Mouse (Mus musculus): ENCODE data around the gene Tspan5. TPM values are rescaled to one million over a fixed set of nuclear protein-coding genes. Genes with fewer than 3 reads are reported as not detected.

Tspan5 gene
- polyA plus RNA-seq, 1 experiment from 2014 or later, result 38.7 TPM

- H3K4me1 ChIP-seq (ENCODE audit: control insufficient read depth, insufficient read depth, low read length), result no peaks in the 10 kb centered on the region; the same call in 1 of the 2 replicates
- H3K27ac ChIP-seq (replicated peaks; ENCODE audit: low read depth, low read length), result no peak overlapping the region
- no peaks in the 10 kb centered on the region for H3K27me3 ChIP-seq (replicated peaks; ENCODE audit: control insufficient read depth, insufficient read depth, low read length)
- DNase-seq (ENCODE audit: low spot score) (no peak), ATAC-seq (ENCODE audit: low read depth) (no peak)
- 93% methylated on average over 5 of the region's 5 CpGs for WGBS
- H3K4me2 ChIP-seq (ENCODE audit: low read depth, low read length), result no peak overlapping the region
- no peaks in the 10 kb centered on the region for H3K36me3 ChIP-seq (ENCODE audit: control insufficient read depth, insufficient read depth, low read length)
- no peaks in the 10 kb centered on the region for H3K9me3 ChIP-seq (ENCODE audit: control insufficient read depth, low read length)
- no peak overlapping the region for H3K4me3 ChIP-seq (ENCODE audit: low read depth, low read length)
- no peak overlapping the region for H3K9ac ChIP-seq (ENCODE audit: low read depth, low read length)
Observed at GRCm38 (mm10) chr3:138843641-138844040, 101.6 kb downstream of the Tspan5 start.

GRCm38 (mm10) chr3:138845820-138846219 is 103.8 kb downstream of the Tspan5 start:
- 86% methylated on average over 1 of the region's 1 CpGs for WGBS
- no peak for DNase-seq (ENCODE audit: low spot score)
- no peak overlapping the region for H3K9ac ChIP-seq (ENCODE audit: low read depth, low read length)
- no peaks in the 10 kb centered on the region for H3K9me3 ChIP-seq (ENCODE audit: control insufficient read depth, low read length)
- H3K4me3 ChIP-seq (ENCODE audit: low read depth, low read length), result no peak overlapping the region
- H3K4me2 ChIP-seq (ENCODE audit: low read depth, low read length), result no peak overlapping the region
- H3K27ac ChIP-seq (replicated peaks; ENCODE audit: low read depth, low read length), result no peak overlapping the region
- no peaks in the 10 kb centered on the region for H3K27me3 ChIP-seq (replicated peaks; ENCODE audit: control insufficient read depth, insufficient read depth, low read length)
- peaks cover 8% of the 10 kb centered on the region; the same call in 1 of the 2 replicates for H3K4me1 ChIP-seq (ENCODE audit: control insufficient read depth, insufficient read depth, low read length)
- no peak for ATAC-seq (ENCODE audit: low read depth)
- H3K36me3 ChIP-seq (ENCODE audit: control insufficient read depth, insufficient read depth, low read length), result no peaks in the 10 kb centered on the region

GRCm38 (mm10) chr3:138847809-138848208 is 105.8 kb downstream of the Tspan5 start:
- no peak for DNase-seq (ENCODE audit: low spot score)
- H3K9ac ChIP-seq (ENCODE audit: low read depth, low read length), result no peak overlapping the region
- WGBS, result 98% methylated on average over 3 of the region's 3 CpGs
- no peak overlapping the region for H3K27ac ChIP-seq (replicated peaks; ENCODE audit: low read depth, low read length)
- H3K27me3 ChIP-seq (replicated peaks; ENCODE audit: control insufficient read depth, insufficient read depth, low read length), result no peaks in the 10 kb centered on the region
- no peak for ATAC-seq (ENCODE audit: low read depth)
- no peak overlapping the region for H3K4me2 ChIP-seq (ENCODE audit: low read depth, low read length)
- H3K36me3 ChIP-seq (ENCODE audit: control insufficient read depth, insufficient read depth, low read length), result no peaks in the 10 kb centered on the region
- no peak overlapping the region for H3K4me3 ChIP-seq (ENCODE audit: low read depth, low read length)
- no peaks in the 10 kb centered on the region for H3K9me3 ChIP-seq (ENCODE audit: control insufficient read depth, low read length)
- H3K4me1 ChIP-seq (ENCODE audit: control insufficient read depth, insufficient read depth, low read length), result peaks cover 15% of the 10 kb centered on the region

- Histone ChIP-seq H3K27ac (replicated peaks; ENCODE audit: low read depth, low read length) (no peak overlapping the region), H3K4me2 (ENCODE audit: low read depth, low read length) (0 out of 2 replicates have a peak overlapping the region, but pooled peaks have one; percentile 16), H3K4me3 (ENCODE audit: low read depth, low read length) (no peak overlapping the region), H3K9ac (ENCODE audit: low read depth, low read length) (no peak overlapping the region), H3K4me1 (ENCODE audit: control insufficient read depth, insufficient read depth, low read length) (peaks cover 27% of the 10 kb centered on the region), H3K9me3 (ENCODE audit: control insufficient read depth, low read length) (no peaks in the 10 kb centered on the region), H3K27me3 (replicated peaks; ENCODE audit: control insufficient read depth, insufficient read depth, low read length) (no peaks in the 10 kb centered on the region), H3K36me3 (ENCODE audit: control insufficient read depth, insufficient read depth, low read length) (no peaks in the 10 kb centered on the region)
- WGBS, result 34% methylated on average over 11 of the region's 11 CpGs
- ATAC-seq (ENCODE audit: low read depth) (0 out of 2 replicates have a peak, but pooled peaks have one; percentile 19), DNase-seq (ENCODE audit: low spot score) (no peak)
Observed at GRCm38 (mm10) chr3:138849755-138850301, 107.8 kb downstream of the Tspan5 start.

- WGBS, result 85% methylated on average over 8 of the region's 8 CpGs
- DNase-seq (ENCODE audit: low spot score) (no peak), ATAC-seq (ENCODE audit: low read depth) (no peak)
- Histone ChIP-seq H3K4me3 (ENCODE audit: low read depth, low read length) (no peak overlapping the region), H3K27ac (replicated peaks; ENCODE audit: low read depth, low read length) (no peak overlapping the region), H3K9ac (ENCODE audit: low read depth, low read length) (no peak overlapping the region), H3K36me3 (ENCODE audit: control insufficient read depth, insufficient read depth, low read length) (no peaks in the 10 kb centered on the region), H3K27me3 (replicated peaks; ENCODE audit: control insufficient read depth, insufficient read depth, low read length) (no peaks in the 10 kb centered on the region), H3K9me3 (ENCODE audit: control insufficient read depth, low read length) (no peaks in the 10 kb centered on the region), H3K4me2 (ENCODE audit: low read depth, low read length) (no peak overlapping the region), H3K4me1 (ENCODE audit: control insufficient read depth, insufficient read depth, low read length) (peaks cover 42% of the 10 kb centered on the region)
Observed at GRCm38 (mm10) chr3:138851876-138852275, 109.9 kb downstream of the Tspan5 start.

- ATAC-seq (ENCODE audit: low read depth), result no peak
- Histone ChIP-seq H3K9me3 (ENCODE audit: control insufficient read depth, low read length) (no peaks in the 10 kb centered on the region), H3K36me3 (ENCODE audit: control insufficient read depth, insufficient read depth, low read length) (no peaks in the 10 kb centered on the region), H3K4me2 (ENCODE audit: low read depth, low read length) (0 out of 2 replicates have a peak overlapping the region, but pooled peaks have one; percentile 6), H3K27me3 (replicated peaks; ENCODE audit: control insufficient read depth, insufficient read depth, low read length) (no peaks in the 10 kb centered on the region), H3K9ac (ENCODE audit: low read depth, low read length) (no peak overlapping the region), H3K27ac (replicated peaks; ENCODE audit: low read depth, low read length) (no peak overlapping the region), H3K4me3 (ENCODE audit: low read depth, low read length) (no peak overlapping the region), H3K4me1 (ENCODE audit: control insufficient read depth, insufficient read depth, low read length) (peaks cover 55% of the 10 kb centered on the region)
- WGBS, result 44% methylated on average over 13 of the region's 13 CpGs
- DNase-seq (ENCODE audit: low spot score), result no peak
Observed at GRCm38 (mm10) chr3:138852982-138853689, 111.1 kb downstream of the Tspan5 start.

- ATAC-seq (ENCODE audit: low read depth) (no peak), DNase-seq (ENCODE audit: low spot score) (peak; percentile 47)
- no peaks in the 10 kb centered on the region for H3K27me3 ChIP-seq (replicated peaks; ENCODE audit: control insufficient read depth, insufficient read depth, low read length)
- no peak overlapping the region for H3K27ac ChIP-seq (replicated peaks; ENCODE audit: low read depth, low read length)
- H3K9ac ChIP-seq (ENCODE audit: low read depth, low read length), result no peak overlapping the region
- no peak overlapping the region for H3K4me2 ChIP-seq (ENCODE audit: low read depth, low read length)
- H3K4me1 ChIP-seq (ENCODE audit: control insufficient read depth, insufficient read depth, low read length), result peaks cover 64% of the 10 kb centered on the region
- WGBS, result 68% methylated on average over 16 of the region's 16 CpGs
- no peak overlapping the region for H3K4me3 ChIP-seq (ENCODE audit: low read depth, low read length)
- H3K9me3 ChIP-seq (ENCODE audit: control insufficient read depth, low read length), result no peaks in the 10 kb centered on the region
- H3K36me3 ChIP-seq (ENCODE audit: control insufficient read depth, insufficient read depth, low read length), result no peaks in the 10 kb centered on the region
Observed at GRCm38 (mm10) chr3:138853996-138854836, 112.2 kb downstream of the Tspan5 start.

GRCm38 (mm10) chr3:138855387-138855786 is 113.4 kb downstream of the Tspan5 start:
- H3K4me3 ChIP-seq (ENCODE audit: low read depth, low read length), result no peak overlapping the region
- ATAC-seq (ENCODE audit: low read depth) (no peak), DNase-seq (ENCODE audit: low spot score) (no peak)
- no peaks in the 10 kb centered on the region for H3K27me3 ChIP-seq (replicated peaks; ENCODE audit: control insufficient read depth, insufficient read depth, low read length)
- peaks cover 66% of the 10 kb centered on the region for H3K4me1 ChIP-seq (ENCODE audit: control insufficient read depth, insufficient read depth, low read length)
- H3K9me3 ChIP-seq (ENCODE audit: control insufficient read depth, low read length), result no peaks in the 10 kb centered on the region
- no peak overlapping the region for H3K9ac ChIP-seq (ENCODE audit: low read depth, low read length)
- 63% methylated on average over 5 of the region's 5 CpGs for WGBS
- H3K27ac ChIP-seq (replicated peaks; ENCODE audit: low read depth, low read length), result no peak overlapping the region
- no peak overlapping the region for H3K4me2 ChIP-seq (ENCODE audit: low read depth, low read length)
- H3K36me3 ChIP-seq (ENCODE audit: control insufficient read depth, insufficient read depth, low read length), result no peaks in the 10 kb centered on the region
